Mouse (Mus musculus) kidney, adult 10 weeks (tissue): Measurements from ENCODE around the gene Mrpl32. TPM values are rescaled to one million over a fixed set of nuclear protein-coding genes. Genes with fewer than 3 reads are reported as not detected.

ENCODE experiments used
- polyA plus RNA-seq: library from polyadenylated mRNA; stranded (reverse); fragments of 350-450 nt; fragmentation: Illumina TruSeq; extraction: RNeasy Lipid Tissue Mini Kit (QIAGEN cat#74804); gene quantifications from one replicate; pipeline ENCODE4 v1.2.3, GENCODE M21; 2014; ENCODE audit warnings: low read depth, low replicate concordance

Gene Mrpl32
- polyA plus RNA-seq = 208 TPM

DNA sequence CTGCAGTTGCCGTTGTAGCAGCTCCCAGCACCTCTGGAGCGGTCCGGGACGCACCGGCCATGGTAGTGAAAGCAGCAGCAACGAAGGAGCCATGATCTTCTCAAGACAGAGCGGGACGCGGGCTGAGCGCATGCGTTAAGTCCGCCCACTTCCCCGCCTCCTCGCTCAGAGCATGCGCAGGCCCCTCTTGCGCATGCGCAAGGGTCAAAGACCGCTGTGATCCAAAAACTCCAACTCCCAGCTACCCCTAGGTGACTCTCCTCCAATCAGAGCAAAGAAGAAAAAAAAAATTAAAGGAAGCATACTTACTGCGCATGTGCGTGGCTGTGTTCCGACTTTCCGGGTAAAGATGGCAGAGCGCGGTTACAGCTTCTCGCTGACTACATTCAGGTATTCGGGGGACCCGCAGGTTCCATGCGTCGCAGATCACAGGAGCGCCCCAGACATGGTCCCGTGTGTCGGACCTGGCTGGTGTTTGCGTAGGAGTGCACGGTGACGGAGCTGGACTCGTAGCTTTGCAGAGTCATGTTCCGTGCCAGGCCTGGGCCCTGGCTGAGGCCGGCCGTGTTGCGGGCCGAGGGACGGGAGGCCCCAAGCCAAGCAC, at the start of gene Mrpl32, which contains the start of gene Psma2:
Gene Mrpl32 (minus strand): TSS at position 240 of the 604 bp plus-strand sequence.
Gene Psma2 (plus strand): TSS at position 315 of the 604 bp plus-strand sequence.

DNA sequence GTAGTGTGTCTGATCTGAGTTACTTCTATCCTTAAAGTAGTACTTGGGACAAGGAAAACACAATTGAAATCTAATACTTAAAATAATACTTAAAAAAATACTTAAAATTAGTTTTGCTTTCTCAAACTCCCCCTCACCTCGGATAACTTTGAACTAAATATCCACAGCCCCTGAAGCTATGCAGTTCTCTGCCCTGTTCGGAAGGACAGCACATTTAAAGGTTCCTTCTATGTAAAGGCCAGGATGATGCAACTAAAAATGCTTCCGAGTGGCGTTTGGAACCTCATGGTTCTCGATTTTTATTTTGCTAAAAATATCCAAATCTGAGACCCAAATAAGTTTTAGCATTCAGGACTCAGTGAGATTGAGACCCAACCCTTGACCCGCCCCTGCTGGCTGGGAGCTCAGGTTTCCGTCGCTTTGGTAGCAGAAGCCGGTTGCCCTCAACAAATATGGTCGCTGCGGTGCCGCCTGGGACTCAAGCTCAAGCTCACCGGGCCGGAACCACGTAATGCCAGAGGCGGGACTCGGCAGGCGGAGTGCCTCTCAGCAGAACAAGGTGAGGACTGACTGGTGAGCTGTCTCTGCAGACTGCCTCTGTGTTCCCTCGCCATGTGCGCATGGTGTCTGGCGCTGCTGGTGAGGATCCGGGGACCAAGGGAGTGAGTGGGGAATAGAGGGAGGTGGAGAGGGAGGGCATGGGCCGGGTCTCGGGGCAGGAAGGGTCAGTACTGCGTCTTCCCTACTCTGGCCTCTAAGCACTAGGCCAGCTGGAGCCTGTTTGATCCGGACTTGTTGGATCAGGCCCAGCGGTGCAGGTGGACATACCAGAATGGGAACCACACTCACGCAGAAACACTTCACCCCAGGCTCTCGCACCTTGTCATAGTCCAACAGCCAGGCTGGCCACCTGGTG, 17.0 kb upstream of the Mrpl32 start, which contains the start of gene AW209491:
Gene AW209491 (plus strand): TSS at position 429 of the 916 bp plus-strand sequence.

Other genes with a start within 250 kb of the Mrpl32 start
- gene Hecw1, start 89.9 kb downstream of the Mrpl32 start, polyA plus RNA-seq = not detected
- 171 TPM for gene Psma2, start 75 bp upstream of the Mrpl32 start, polyA plus RNA-seq
- 25.7 TPM for gene AW209491, start 17.0 kb upstream of the Mrpl32 start, polyA plus RNA-seq